Mouse (Mus musculus) bone marrow, adult 2 months (tissue): Measurements from ENCODE around the gene Gm8237. TPM values are rescaled to one million over a fixed set of nuclear protein-coding genes. Genes with fewer than 3 reads are reported as not detected.
"Not testable (repeated sequence)": the region's sequence is repeated elsewhere in the genome, so short reads cannot be mapped to it uniquely, and the experiment has no call there.

Source experiments
- H3K27ac ChIP-seq: fragments of 200-500 bp; 2 replicates; pipeline ENCODE4 v1.5.1; 2012; ENCODE audit warnings: low read depth, mild to moderate bottlenecking, control low read depth, inconsistent platforms, low read length; ENCODE audit not compliant: control insufficient read depth, poor library complexity, insufficient read depth
- H3K4me1 ChIP-seq: fragments of 200-500 bp; 2 replicates; pipeline ENCODE4 v1.6.1; 2011; ENCODE audit warnings: low read length; ENCODE audit not compliant: control insufficient read depth, insufficient read depth
- H3K4me3 ChIP-seq: fragments of 200-500 bp; replicated peaks from 2 replicates; pipeline ENCODE3; 2011; ENCODE audit warnings: mild to moderate bottlenecking, low read depth, low read length, control low read depth; ENCODE audit not compliant: control insufficient read depth
- WGBS: fragments of 180-500 bp; shearing (Covaris S2); methylation state at CpG from one replicate; pipeline ENCODE4 v1.1.7; 2018; 5-methylcytosine and 5-hydroxymethylcytosine counted together
- polyA plus RNA-seq: library from polyadenylated mRNA; stranded (reverse); fragments of >200 nt; gene quantifications from 2 replicates; pipeline ENCODE4 v1.2.4, GENCODE M21; 2011; ENCODE audit warnings: low replicate concordance; ENCODE audit not compliant: missing spikeins, insufficient read depth, insufficient read length

Gm8237 gene
- not detected in 2 replicates for polyA plus RNA-seq

- H3K4me1 ChIP-seq, H3K27ac ChIP-seq, H3K4me3 ChIP-seq: not testable (repeated sequence)
- WGBS = 4% methylated on average over 15 of the region's 22 CpGs
Observed at GRCm38 (mm10) chr14:5880241-5880640, at the start of gene Gm8237. TSS of gene Gm8237 (minus strand) at chr14:5880382.

- not testable (repeated sequence) for H3K27ac ChIP-seq, H3K4me1 ChIP-seq, H3K4me3 ChIP-seq
- 65% methylated on average over 7 of the region's 7 CpGs for WGBS
Observed at GRCm38 (mm10) chr14:5923276-5923675, 43.1 kb upstream of the Gm8237 start.

GRCm38 (mm10) chr14:5918330-5918942 lies 38.3 kb upstream of the Gm8237 start:
- H3K4me1 ChIP-seq, H3K4me3 ChIP-seq, H3K27ac ChIP-seq: not testable (repeated sequence)
- WGBS = 73% methylated on average over 4 of the region's 4 CpGs

- WGBS = 60% methylated on average over 2 of the region's 2 CpGs
- not testable (repeated sequence) for H3K4me3 ChIP-seq, H3K27ac ChIP-seq, H3K4me1 ChIP-seq
Observed at GRCm38 (mm10) chr14:5913701-5914100, 33.5 kb upstream of the Gm8237 start.

GRCm38 (mm10) chr14:5879791-5880190 lies 391 bp downstream of the Gm8237 start:
- not testable (repeated sequence) for H3K4me3 ChIP-seq, H3K27ac ChIP-seq, H3K4me1 ChIP-seq
- 3% methylated on average over 20 of the region's 28 CpGs for WGBS

- H3K4me3 ChIP-seq, H3K4me1 ChIP-seq, H3K27ac ChIP-seq: not testable (repeated sequence)
- WGBS = 14% methylated on average over 7 of the region's 11 CpGs
Observed at GRCm38 (mm10) chr14:5879136-5879535, 1.0 kb downstream of the Gm8237 start.

GRCm38 (mm10) chr14:5855911-5856310 lies 24.3 kb downstream of the Gm8237 start:
- WGBS = 80% methylated on average over 3 of the region's 3 CpGs
- H3K4me3 ChIP-seq, H3K27ac ChIP-seq, H3K4me1 ChIP-seq: not testable (repeated sequence)

- no CpG with 5 or more reads among the region's 3 CpGs for WGBS
- not testable (repeated sequence) for H3K27ac ChIP-seq, H3K4me3 ChIP-seq, H3K4me1 ChIP-seq
Observed at GRCm38 (mm10) chr14:5830229-5830628, 50.0 kb downstream of the Gm8237 start, which contains the start of gene Gm3424. TSS of gene Gm3424 (minus strand) at chr14:5830329.

GRCm38 (mm10) chr14:5812699-5813356 lies 67.4 kb downstream of the Gm8237 start:
- no CpG with 5 or more reads among the region's 47 CpGs for WGBS
- not testable (repeated sequence) for H3K27ac ChIP-seq, H3K4me1 ChIP-seq, H3K4me3 ChIP-seq

Other genes with a start within 250 kb of the Gm8237 start
- not detected in 2 replicates for gene Gm8265, start 247.4 kb downstream of the Gm8237 start, polyA plus RNA-seq
- gene Gm9603, start 192.9 kb downstream of the Gm8237 start, polyA plus RNA-seq = not detected in 2 replicates
- gene Gm3373, start 138.8 kb downstream of the Gm8237 start, polyA plus RNA-seq = not detected in 2 replicates
- gene Gm3383, start 72.4 kb downstream of the Gm8237 start, polyA plus RNA-seq = not detected in 2 replicates
- not detected in 2 replicates for gene Gm3424, start 50.1 kb downstream of the Gm8237 start, polyA plus RNA-seq
- not detected in 2 replicates for gene Gm3248, start 81.4 kb upstream of the Gm8237 start, polyA plus RNA-seq
- not detected in 2 replicates for gene Gm3453, start 98.8 kb upstream of the Gm8237 start, polyA plus RNA-seq
- gene Gm6337, start 177.9 kb upstream of the Gm8237 start, polyA plus RNA-seq = not detected in 2 replicates
- not detected in 2 replicates for gene Gm8206, start 213.6 kb upstream of the Gm8237 start, polyA plus RNA-seq
- not detected in 2 replicates for gene Gm3468, start 228.3 kb upstream of the Gm8237 start, polyA plus RNA-seq
- not detected in 2 replicates for gene Gm3476, start 245.4 kb upstream of the Gm8237 start, polyA plus RNA-seq